Mouse (Mus musculus): ENCODE measurements around the gene Selenon. TPM values are rescaled to one million over a fixed set of nuclear protein-coding genes. Genes with fewer than 3 reads are reported as not detected.

Selenon gene
- total and polyA plus RNA-seq, 3 experiments, result 0.27 to 1.0 (median 0.64) TPM

DNA sequence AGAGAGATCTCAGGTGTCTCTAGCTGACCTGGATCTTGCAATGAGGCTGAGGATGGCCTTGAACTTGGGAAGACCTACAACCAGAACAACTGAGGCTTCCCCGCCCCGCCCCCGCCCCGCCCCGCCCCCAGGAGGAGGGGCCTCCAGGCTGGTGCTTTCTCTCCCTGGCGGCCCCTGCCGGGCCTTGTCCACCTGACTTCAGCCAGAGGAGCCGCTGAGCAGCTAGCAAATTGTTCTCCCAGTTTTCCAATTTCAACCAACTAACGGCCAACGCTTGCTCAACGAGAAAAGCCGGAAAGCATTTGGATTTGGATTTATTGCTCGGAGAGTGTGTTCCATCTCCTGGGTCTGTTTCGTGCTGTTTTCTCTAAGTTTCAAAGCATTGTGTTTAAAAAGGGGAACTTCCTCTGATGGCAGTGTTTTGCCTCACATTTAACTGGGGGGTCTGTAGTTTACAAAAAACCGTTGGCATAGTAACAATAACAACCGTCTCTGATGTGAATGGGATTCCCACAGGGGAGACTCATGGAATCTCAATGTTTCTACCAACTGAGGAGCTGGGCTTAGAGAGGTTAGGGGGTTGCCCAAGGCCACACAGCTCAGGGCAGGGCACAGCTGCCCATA is 5.8 kb upstream of the Selenon start:
- Histone ChIP-seq H3K9ac (ENCODE audit: insufficient read depth, low read depth) (no peak overlapping the region), H3K27ac (ENCODE audit: insufficient read depth, low read depth) (no peak overlapping the region), H3K4me3 (replicated peaks in 1 of 3; ENCODE audit: low read depth in 2 of 3, low read length in 2 of 3, poor library complexity in 1 of 3) (no peak overlapping the region), H3K9me3 (replicated peaks; ENCODE audit: low read length) (no peaks in the 10 kb centered on the region), H3K36me3 (replicated peaks in 1 of 2; ENCODE audit: control insufficient read depth in 1 of 2, insufficient read depth in 1 of 2, low read length in 1 of 2) (no peaks in the 10 kb centered on the region), H3K4me1 (ENCODE audit: control insufficient read depth in 1 of 2, insufficient read depth in 2 of 2) (peaks cover 0 to 35% of the 10 kb centered on the region in 2 experiments; a peak in 2 of 4 replicates), H3K4me2 (ENCODE audit: insufficient read depth, low read depth, poor library complexity, severe bottlenecking) (no peak overlapping the region), H3K27me3 (replicated peaks) (no peaks in the 10 kb centered on the region), H3K79me2 (replicated peaks; ENCODE audit: control insufficient read depth, extremely low read depth, insufficient read depth, poor library complexity, severe bottlenecking) (no peaks in the 10 kb centered on the region)
- in situ Hi-C loops (cut with MboI; ENCODE audit: low pct_ligation_motif_present, low pct_unique_long_range_greater_than_20kb, low sequenced_read_pairs) (no loop called here), dilution Hi-C loops (cut with MboI; ENCODE audit: extremely low pct_ligation_motif_present, extremely low pct_unique_long_range_greater_than_20kb, low sequenced_read_pairs) (no loop called here)
- TF ChIP-seq KAT2A (IDR thresholded peaks at IDR 0.05; ENCODE audit: insufficient replicate concordance, low read length), result no peak
- no peak for TF ChIP-seq JUN (IDR thresholded peaks at IDR 0.05; ENCODE audit: insufficient read depth, low read depth, low read length)
- no peak for TF ChIP-seq NELFE (IDR thresholded peaks at IDR 0.05; ENCODE audit: low read depth, low read length)
- no peak for TF ChIP-seq CTCF (conservative IDR thresholded peaks at IDR 0.05 in 1 of 2, IDR thresholded peaks at IDR 0.05 in 1 of 2; ENCODE audit: low read depth in 2 of 2, low read length in 2 of 2)
- TF ChIP-seq E2F4 (IDR thresholded peaks at IDR 0.05; ENCODE audit: insufficient replicate concordance, low read depth, low read length), result no peak
- no peak for TF ChIP-seq MEF2A (IDR thresholded peaks at IDR 0.05; ENCODE audit: borderline replicate concordance, low read depth, low read length)
- TF ChIP-seq ZKSCAN1 (IDR thresholded peaks at IDR 0.05; ENCODE audit: borderline replicate concordance, low read depth, low read length), result no peak
- no peak for TF ChIP-seq MAFK (IDR thresholded peaks at IDR 0.05; ENCODE audit: insufficient replicate concordance, low read length)
- no peak for TF ChIP-seq USF2 (conservative IDR thresholded peaks at IDR 0.05; ENCODE audit: low read depth, low read length)
- no peak for TF ChIP-seq POLR2A (IDR thresholded peaks at IDR 0.05; ENCODE audit: low read depth, low read length)
- no peak for DNase-seq (ENCODE audit: extremely low read depth)

DNA sequence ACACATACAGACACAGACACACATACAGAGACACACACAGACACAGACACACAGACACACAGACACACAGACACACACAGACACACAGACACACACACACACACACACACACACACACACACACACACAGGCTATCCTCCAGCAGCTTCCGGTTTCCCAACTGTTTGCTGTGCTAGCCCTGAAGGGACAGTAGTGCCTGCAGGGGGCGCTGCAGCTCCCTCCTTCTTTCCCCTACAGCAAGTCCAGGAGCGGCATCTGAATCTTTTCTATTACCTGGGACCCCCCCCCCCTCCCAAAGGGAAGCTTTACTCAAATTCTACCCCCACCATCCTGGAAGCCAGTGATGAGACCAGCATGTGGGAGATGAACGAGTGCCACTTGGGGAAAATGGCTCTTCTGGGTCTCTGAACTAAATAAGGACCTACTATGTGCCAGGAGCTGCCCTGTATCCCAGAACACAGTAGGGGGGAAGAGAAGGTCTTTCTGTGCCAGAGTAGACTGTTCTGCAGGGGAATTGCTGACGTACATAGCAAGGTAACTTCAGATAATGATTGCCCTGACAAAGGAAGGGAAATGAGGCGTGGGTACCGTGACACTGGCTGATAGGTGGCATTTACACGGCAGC is 4.1 kb upstream of the Selenon start:
- dilution Hi-C loops (cut with MboI; ENCODE audit: extremely low pct_ligation_motif_present, extremely low pct_unique_long_range_greater_than_20kb, low sequenced_read_pairs), result no loop called here
- TF ChIP-seq CTCF (conservative IDR thresholded peaks at IDR 0.05 in 1 of 2, IDR thresholded peaks at IDR 0.05 in 1 of 2; ENCODE audit: low read depth in 2 of 2, low read length in 2 of 2) (peak in 1 of 2 experiments; percentile 39; a peak in 2 of 4 replicates), ZKSCAN1 (IDR thresholded peaks at IDR 0.05; ENCODE audit: borderline replicate concordance, low read depth, low read length) (peak; percentile 40), SMC3 (IDR thresholded peaks at IDR 0.05; ENCODE audit: low read depth, low read length) (peak; percentile 19; the same call in 1 of the 2 replicates), ZNF384 (IDR thresholded peaks at IDR 0.05; ENCODE audit: low read depth, low read length) (no peak), RAD21 (IDR thresholded peaks at IDR 0.05; ENCODE audit: low read depth, low read length) (peak; percentile 15), USF2 (conservative IDR thresholded peaks at IDR 0.05; ENCODE audit: low read depth, low read length) (no peak)

More for the DNA sequence above, 4.1 kb upstream of the Selenon start:
- Histone ChIP-seq H3K27ac (ENCODE audit: insufficient read depth, low read depth) (no peak overlapping the region), H3K4me1 (ENCODE audit: control insufficient read depth in 1 of 2, insufficient read depth in 2 of 2) (peaks cover 0 to 32% of the 10 kb centered on the region in 2 experiments; a peak in 2 of 4 replicates), H3K9ac (ENCODE audit: insufficient read depth, low read depth) (no peak overlapping the region), H3K36me3 (replicated peaks in 1 of 2; ENCODE audit: control insufficient read depth in 1 of 2, insufficient read depth in 1 of 2, low read length in 1 of 2) (no peaks in the 10 kb centered on the region), H3K79me2 (replicated peaks; ENCODE audit: control insufficient read depth, extremely low read depth, insufficient read depth, poor library complexity, severe bottlenecking) (no peaks in the 10 kb centered on the region), H3K27me3 (replicated peaks) (no peaks in the 10 kb centered on the region), H3K9me3 (replicated peaks; ENCODE audit: low read length) (peaks cover under 1% of the 10 kb centered on the region), H3K4me3 (replicated peaks in 1 of 3; ENCODE audit: low read depth in 2 of 3, low read length in 2 of 3, poor library complexity in 1 of 3) (no peak overlapping the region), H3K4me2 (ENCODE audit: insufficient read depth, low read depth, poor library complexity, severe bottlenecking) (no peak overlapping the region)
- in situ Hi-C loops (cut with MboI; ENCODE audit: low pct_ligation_motif_present, low pct_unique_long_range_greater_than_20kb, low sequenced_read_pairs), result no loop called here
- DNase-seq (ENCODE audit: extremely low read depth), result peak; percentile 24
